8 mouse cellular contexts compared by ENCODE assay signal in genomic region chr4:58986540-58987190, GRCm38 (mm10). TPM values are rescaled to one million over a fixed set of nuclear protein-coding genes. Genes with fewer than 3 reads are reported as not detected.
DNase-seq lines count a peak whose midpoint lies in the region; ATAC-seq and TF ChIP-seq lines count a peak whose summit lies in the region.

Ptgr1 (minus strand) TSS chr4:58987119.

- no peak for TF ChIP-seq CTCF in midbrain, postnatal 0 days (IDR thresholded peaks at IDR 0.05)

- H3K4me3 ChIP-seq in embryonic facial prominence, embryonic 15.5 days (replicated peaks): peak within 1 kb of the TSS; percentile 66
- peak within 1 kb of the TSS; percentile 68 for H3K4me3 ChIP-seq in kidney, embryonic 14.5 days (ENCODE audit: low read length)
- peak within 1 kb of the TSS; percentile 65 for H3K4me3 ChIP-seq in limb, embryonic 15.5 days
- H3K4me3 ChIP-seq in midbrain, postnatal 0 days (ENCODE audit: low read depth, low read length): peak within 1 kb of the TSS; percentile 48

- peak within 1 kb of the TSS; percentile 69; the same call in 1 of the 2 replicates for H3K27ac ChIP-seq in embryonic facial prominence, embryonic 15.5 days (replicated peaks)
- H3K27ac ChIP-seq in kidney, embryonic 14.5 days (ENCODE audit: low read depth, low read length): peak within 1 kb of the TSS; percentile 26; the same call in 1 of the 2 replicates
- peak within 1 kb of the TSS; percentile 79 for H3K27ac ChIP-seq in limb, embryonic 15.5 days
- no peak within 1 kb of the TSS for H3K27ac ChIP-seq in midbrain, postnatal 0 days (ENCODE audit: low read depth, low read length)

- WGBS in embryonic facial prominence, embryonic 15.5 days: 2% methylated on average over 28 of the region's 28 CpGs
- 2% methylated on average over 28 of the region's 28 CpGs for WGBS in kidney, embryonic 14.5 days
- 1% methylated on average over 28 of the region's 28 CpGs for WGBS in limb, embryonic 15.5 days
- under 1% methylated on average over 28 of the region's 28 CpGs for WGBS in midbrain, postnatal 0 days

- H3K9ac ChIP-seq in embryonic facial prominence, embryonic 15.5 days: peak within 1 kb of the TSS; percentile 60
- peak within 1 kb of the TSS; percentile 54 for H3K9ac ChIP-seq in kidney, embryonic 14.5 days (ENCODE audit: low read depth, low read length)
- H3K9ac ChIP-seq in limb, embryonic 15.5 days: peak within 1 kb of the TSS; percentile 52
- H3K9ac ChIP-seq in midbrain, postnatal 0 days (replicated peaks; ENCODE audit: low read length, poor library complexity, severe bottlenecking): peak within 1 kb of the TSS; percentile 48; the same call in 1 of the 2 replicates

- peaks cover 4% of the 10 kb centered on the region; the same call in 1 of the 2 replicates for H3K36me3 ChIP-seq in embryonic facial prominence, embryonic 15.5 days
- no peaks in the 10 kb centered on the region for H3K36me3 ChIP-seq in kidney, embryonic 14.5 days (ENCODE audit: control insufficient read depth, insufficient read depth, low read length)
- H3K36me3 ChIP-seq in limb, embryonic 15.5 days: peaks cover 4% of the 10 kb centered on the region; the same call in 1 of the 2 replicates
- H3K36me3 ChIP-seq in midbrain, postnatal 0 days (ENCODE audit: insufficient read depth, low read length): no peaks in the 10 kb centered on the region

- peak; percentile 64; the same call in 1 of the 2 replicates for ATAC-seq in embryonic facial prominence, embryonic 15.5 days (ENCODE audit: insufficient number of reproducible peaks, low FRiP score, low TSS enrichment, low read depth)
- peak; percentile 69 for ATAC-seq in kidney, embryonic 14.5 days (ENCODE audit: low FRiP score, low TSS enrichment)
- peak; percentile 82 for ATAC-seq in limb, embryonic 15.5 days (ENCODE audit: insufficient number of reproducible peaks, low FRiP score, low TSS enrichment, low read depth)
- ATAC-seq in midbrain, postnatal 0 days (ENCODE audit: low FRiP score): peak; percentile 39; the same call in 1 of the 2 replicates

- H3K4me1 ChIP-seq in embryonic facial prominence, embryonic 15.5 days: peaks cover 12% of the 10 kb centered on the region
- H3K4me1 ChIP-seq in kidney, embryonic 14.5 days (ENCODE audit: control insufficient read depth, insufficient read depth, low read length): 0 out of 2 replicates have a peak, but pooled peaks cover 8% of the 10 kb centered on the region
- H3K4me1 ChIP-seq in limb, embryonic 15.5 days: peaks cover 8% of the 10 kb centered on the region; the same call in 1 of the 2 replicates
- no peaks in the 10 kb centered on the region for H3K4me1 ChIP-seq in midbrain, postnatal 0 days (ENCODE audit: insufficient read depth, low read length)

- peak within 1 kb of the TSS; percentile 84 for H3K4me2 ChIP-seq in embryonic facial prominence, embryonic 15.5 days (replicated peaks)
- H3K4me2 ChIP-seq in kidney, embryonic 14.5 days (replicated peaks; ENCODE audit: low read depth, low read length): peak within 1 kb of the TSS; percentile 86
- H3K4me2 ChIP-seq in limb, embryonic 15.5 days: peak within 1 kb of the TSS; percentile 82
- peak within 1 kb of the TSS; percentile 95 for H3K4me2 ChIP-seq in midbrain, postnatal 0 days (ENCODE audit: low read depth, low read length, poor library complexity, severe bottlenecking)

- no peaks in the 10 kb centered on the region for H3K9me3 ChIP-seq in embryonic facial prominence, embryonic 15.5 days (replicated peaks)
- no peaks in the 10 kb centered on the region for H3K9me3 ChIP-seq in kidney, embryonic 14.5 days (ENCODE audit: control insufficient read depth, low read length)
- H3K9me3 ChIP-seq in limb, embryonic 15.5 days: no peaks in the 10 kb centered on the region
- H3K9me3 ChIP-seq in midbrain, postnatal 0 days (ENCODE audit: low read length): no peaks in the 10 kb centered on the region

- no peaks in the 10 kb centered on the region for H3K27me3 ChIP-seq in embryonic facial prominence, embryonic 15.5 days
- H3K27me3 ChIP-seq in kidney, embryonic 14.5 days (ENCODE audit: control insufficient read depth, insufficient read depth, low read length): no peaks in the 10 kb centered on the region
- H3K27me3 ChIP-seq in limb, embryonic 15.5 days: no peaks in the 10 kb centered on the region
- H3K27me3 ChIP-seq in midbrain, postnatal 0 days (ENCODE audit: insufficient read depth, low read length): 0 out of 2 replicates have a peak, but pooled peaks cover 4% of the 10 kb centered on the region

- DNase-seq in 3134 (ENCODE audit: extremely low read depth, insufficient read length, low spot score): peak; percentile 89
- peak; percentile 86 for DNase-seq in adrenal gland, postnatal 25 days
- DNase-seq in heart, adult 9 months (ENCODE audit: low spot score in 2 of 2): peak; percentile 70 to 81
- peak; percentile 87 for DNase-seq in midbrain, postnatal 0 days (ENCODE audit: low spot score)
- peak; percentile 83 to 93 for DNase-seq in spleen, postnatal 4 days (ENCODE audit: low spot score in 2 of 2)

RNA-seq across cellular contexts. Expression of gene Ptgr1, which starts in this region (rescaled TPM):
- total RNA-seq in adrenal gland, postnatal 25 days (2021): 16.9 and 25.6 TPM in 2 replicates
- 28.1 and 29.3 TPM in 2 replicates for polyA plus RNA-seq in embryonic facial prominence, embryonic 15.5 days (2015; fragmentation: Nextera tagmentation; extraction: Ambion mirVana)
- polyA plus RNA-seq in kidney, embryonic 14.5 days (2014; fragmentation: Nextera tagmentation; extraction: Ambion mirVana): 25.3 and 29.2 TPM in 2 replicates
- polyA plus RNA-seq in limb, embryonic 15.5 days (2015; fragmentation: Nextera tagmentation; extraction: Ambion mirVana): 39.3 and 41.0 TPM in 2 replicates
- 1.9 and 3.4 TPM in 2 replicates for total RNA-seq in midbrain, postnatal 0 days (2014; rRNA removed)
- 3.1 and 3.4 TPM in 2 replicates for polyA plus RNA-seq in midbrain, postnatal 0 days (2015; fragmentation: Nextera tagmentation; extraction: Ambion mirVana)
